Mouse (Mus musculus) CH12.LX (cell line): ENCODE measurements around the gene Hap1.
"Not testable (repeated sequence)": the region's sequence is repeated elsewhere in the genome, so short reads cannot be mapped to it uniquely, and the experiment has no call there.

Experiments used
- BHLHE40 ChIP-seq: IDR thresholded peaks from 2 replicates; pipeline ENCODE4 v1.6.1; 2011; ENCODE audit warnings: mild to moderate bottlenecking, low read depth, low read length, improper control_type of control experiment
- CTCF ChIP-seq, 2 experiments: IDR thresholded peaks in 1 of 2; conservative IDR thresholded peaks in 1 of 2; 2 replicates each; pipeline ENCODE4 v1.5.1; 2011 to 2012; ENCODE audit warnings: low read depth in 2 of 2, low read length in 2 of 2, improper control_type of control experiment in 1 of 2, inconsistent platforms in 1 of 2, mild to moderate bottlenecking in 1 of 2, moderate library complexity in 1 of 2
- ELF1 ChIP-seq: IDR thresholded peaks from 2 replicates; pipeline ENCODE4 v1.6.1; 2014; ENCODE audit warnings: low read depth, mild to moderate bottlenecking, inconsistent platforms, low read length, improper control_type of control experiment
- EP300 ChIP-seq: IDR thresholded peaks from 2 replicates; pipeline ENCODE4 v1.6.1; 2011; ENCODE audit warnings: low read length, improper control_type of control experiment
- MAZ ChIP-seq: IDR thresholded peaks from 2 replicates; pipeline ENCODE4 v1.6.1; 2012; ENCODE audit warnings: low read depth, mild to moderate bottlenecking, inconsistent platforms, low read length, improper control_type of control experiment, moderate library complexity
- PAX5 ChIP-seq: IDR thresholded peaks from 2 replicates; pipeline ENCODE4 v1.6.1; 2012; ENCODE audit warnings: low read length, inconsistent platforms, mixed read lengths
- POLR2A ChIP-seq: IDR thresholded peaks from 2 replicates; pipeline ENCODE4 v1.6.1; 2011; ENCODE audit warnings: low read depth, mild to moderate bottlenecking, improper control_type of control experiment, low read length
- POLR2AphosphoS2 ChIP-seq: IDR thresholded peaks from 2 replicates; pipeline ENCODE4 v1.6.1; 2011; ENCODE audit warnings: low read depth, low read length, improper control_type of control experiment
- RCOR1 ChIP-seq: conservative IDR thresholded peaks from 2 replicates; pipeline ENCODE4 v1.6.1; 2012; ENCODE audit warnings: low read depth, mild to moderate bottlenecking, inconsistent platforms, low read length, improper control_type of control experiment
- TBP ChIP-seq: conservative IDR thresholded peaks from 2 replicates; pipeline ENCODE4 v1.6.1; 2011; ENCODE audit warnings: low read depth, low read length, improper control_type of control experiment
- TCF12 ChIP-seq: IDR thresholded peaks from 2 replicates; pipeline ENCODE4 v1.6.1; 2014; ENCODE audit warnings: low read depth, mild to moderate bottlenecking, inconsistent platforms, low read length, improper control_type of control experiment
- USF1 ChIP-seq: IDR thresholded peaks from 2 replicates; pipeline ENCODE4 v1.6.1; 2014; ENCODE audit warnings: low read depth, mild to moderate bottlenecking, inconsistent platforms, low read length, improper control_type of control experiment
- USF2 ChIP-seq: conservative IDR thresholded peaks from 2 replicates; pipeline ENCODE4 v1.6.1; 2011; ENCODE audit warnings: low read depth, low read length, improper control_type of control experiment
- ZC3H11A ChIP-seq: IDR thresholded peaks from 2 replicates; pipeline ENCODE4 v1.6.1; 2012; ENCODE audit warnings: low read depth, mild to moderate bottlenecking, inconsistent platforms, low read length, improper control_type of control experiment

DNA sequence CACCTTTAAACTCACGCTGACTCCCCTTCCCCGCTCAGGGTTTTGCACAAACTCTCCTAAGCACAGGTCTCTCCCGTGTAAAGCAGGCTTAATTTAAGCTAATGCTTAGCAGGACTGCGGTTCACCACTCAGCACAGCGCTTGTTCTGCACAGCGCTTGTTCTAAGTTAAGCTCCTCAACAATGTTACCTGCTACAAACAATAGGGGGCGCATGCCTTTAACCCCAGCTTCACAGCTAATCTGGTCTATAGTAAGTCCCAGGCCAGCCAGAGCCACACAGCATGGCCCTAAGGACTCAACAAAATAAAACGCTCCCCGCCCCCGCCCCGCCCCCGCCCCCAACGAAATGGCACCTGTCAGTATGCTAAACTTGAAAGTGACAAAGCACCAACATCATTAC lies 5.1 kb upstream of the Hap1 start:
- TF ChIP-seq RCOR1; POLR2A; CTCF (conservative IDR thresholded peaks at IDR 0.05 in 1 of 2, IDR thresholded peaks at IDR 0.05 in 1 of 2; ENCODE audit: low read depth in 2 of 2, low read length in 2 of 2); PAX5; MAZ; USF1; TCF12; BHLHE40; ZC3H11A; TBP; EP300; ELF1; POLR2AphosphoS2; USF2: not testable (repeated sequence)
